Mouse (Mus musculus) right cerebral cortex, postnatal 14 days (tissue): ENCODE measurements around the gene Mycn.

Source experiments
- DNase-seq: peaks from one replicate; pipeline ENCODE4 v3.0.0; 2022

The Mycn gene

DNA sequence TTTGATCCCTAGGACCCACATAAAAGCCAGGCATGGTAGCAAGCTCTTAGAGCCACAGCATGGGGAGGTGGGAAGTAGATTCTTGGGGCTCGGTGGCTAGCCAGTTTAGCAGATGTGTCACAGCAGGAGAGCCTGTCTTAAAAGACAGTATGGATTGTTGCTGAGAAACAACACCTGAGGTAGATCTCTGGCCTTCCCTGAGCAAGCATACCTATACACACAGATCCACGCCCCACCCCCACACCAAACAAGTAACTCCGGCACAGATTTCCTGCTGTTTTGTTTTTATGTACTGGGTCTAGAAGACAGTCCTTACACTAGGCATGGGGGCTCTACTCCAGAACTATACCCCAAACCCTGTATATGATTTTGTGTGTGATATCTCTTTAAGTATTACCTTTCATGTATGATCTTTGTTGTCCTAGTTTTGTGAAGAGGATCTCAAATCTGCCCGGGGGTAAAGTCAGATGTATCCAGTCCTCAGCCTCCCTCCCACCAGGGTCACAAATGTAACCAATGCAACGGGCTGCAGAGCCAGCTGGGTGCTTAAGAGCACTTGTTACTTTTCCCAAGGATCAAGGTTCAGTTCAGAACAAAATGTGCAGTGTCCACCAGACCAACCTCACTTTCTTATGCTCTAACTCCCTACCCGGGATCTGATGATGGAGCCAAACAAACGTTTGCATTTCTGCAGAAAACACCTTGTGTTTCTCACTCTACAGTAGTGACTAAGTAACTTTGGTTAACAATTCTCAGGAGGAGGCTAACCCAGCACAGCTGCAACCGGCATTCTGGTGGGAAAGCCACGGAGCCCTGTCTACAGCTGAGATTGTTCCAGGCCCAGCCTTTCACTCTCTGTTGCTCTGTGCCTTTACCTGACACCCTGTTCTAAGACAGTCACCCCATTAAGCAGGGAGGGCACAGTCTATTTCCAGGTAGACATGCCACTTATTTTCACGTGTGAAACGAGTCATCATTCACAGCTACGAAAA, 21.3 kb downstream of the Mycn start:
- no peak for DNase-seq

DNA sequence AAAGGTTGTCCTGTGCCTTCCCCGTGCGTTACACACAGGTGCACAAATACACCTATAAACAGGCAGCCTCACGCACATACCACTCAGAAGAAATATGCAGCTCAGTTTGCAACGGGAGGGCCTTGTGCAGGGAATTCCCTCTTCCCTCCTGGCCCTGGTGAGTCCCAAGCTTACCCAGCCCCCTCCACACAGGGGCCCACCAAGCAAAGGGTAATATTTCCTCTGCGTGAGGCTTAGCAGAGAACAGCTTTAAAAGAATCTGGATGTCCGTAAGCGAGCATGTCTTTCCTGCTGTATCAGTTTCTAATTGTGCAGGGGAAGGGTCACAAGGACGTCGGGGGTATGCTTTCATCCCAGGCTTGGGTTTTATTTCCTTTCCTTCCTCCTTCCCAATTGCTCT, 25.4 kb downstream of the Mycn start:
- DNase-seq = no peak

DNA sequence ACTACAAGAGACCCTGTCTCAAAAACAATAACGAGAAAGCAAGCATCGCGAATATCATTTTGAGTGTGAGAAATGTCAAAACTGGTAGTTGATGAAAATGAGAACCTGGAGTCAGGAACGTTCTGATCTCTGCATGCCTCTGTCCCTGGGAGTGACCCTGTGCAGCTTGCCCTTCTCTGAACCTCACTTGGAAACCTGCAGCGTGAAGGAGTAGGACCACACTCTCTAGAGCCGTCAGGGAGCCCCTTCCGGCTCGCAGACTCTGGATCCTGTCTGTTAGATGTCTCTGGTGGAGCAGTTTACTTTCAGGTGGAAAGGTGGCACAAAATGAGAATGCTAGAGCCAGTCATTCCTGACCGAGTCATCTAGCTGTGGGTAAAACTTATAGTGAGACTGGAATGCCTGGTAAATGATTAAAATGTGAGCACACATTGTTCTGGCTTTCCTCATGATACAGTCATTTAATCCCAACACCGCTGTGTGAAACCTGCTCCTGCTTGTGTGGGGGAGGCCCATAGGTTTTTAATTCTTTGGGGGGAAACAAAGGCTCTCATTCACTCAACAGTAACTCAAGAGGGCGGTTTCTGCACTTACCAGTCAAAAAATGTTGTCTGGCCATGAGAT, 31.2 kb downstream of the Mycn start:
- no peak for DNase-seq

DNA sequence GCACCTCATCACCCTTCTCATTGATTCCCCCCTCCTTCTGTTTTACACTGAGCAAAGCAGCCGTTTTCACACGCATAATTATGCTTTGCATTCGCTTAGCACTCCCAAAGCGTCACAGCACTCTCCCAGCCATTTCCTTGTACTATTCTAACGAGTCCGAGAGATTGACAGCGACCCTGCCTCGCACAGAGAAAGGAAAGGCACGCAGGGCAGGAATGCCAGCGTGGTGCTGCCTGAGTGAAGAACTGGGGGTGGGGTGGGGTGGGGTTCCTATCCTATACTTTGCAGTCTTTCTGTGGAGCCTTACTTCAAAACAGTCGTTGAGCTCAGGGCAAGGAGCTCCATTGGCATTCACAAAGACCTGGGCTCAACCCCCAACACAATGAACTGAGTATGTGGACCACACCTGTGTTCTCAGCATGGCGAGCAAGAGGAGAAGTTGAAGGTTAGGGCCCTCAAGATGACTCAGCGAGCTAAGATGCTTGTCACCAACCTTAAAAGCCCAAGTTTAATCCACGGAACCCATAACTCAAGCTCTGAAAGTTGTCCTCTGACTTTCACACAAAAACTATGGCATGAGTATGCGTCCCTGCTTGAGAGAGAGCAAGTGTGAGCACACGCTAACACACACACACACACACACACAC, 32.0 kb downstream of the Mycn start:
- no peak for DNase-seq

DNA sequence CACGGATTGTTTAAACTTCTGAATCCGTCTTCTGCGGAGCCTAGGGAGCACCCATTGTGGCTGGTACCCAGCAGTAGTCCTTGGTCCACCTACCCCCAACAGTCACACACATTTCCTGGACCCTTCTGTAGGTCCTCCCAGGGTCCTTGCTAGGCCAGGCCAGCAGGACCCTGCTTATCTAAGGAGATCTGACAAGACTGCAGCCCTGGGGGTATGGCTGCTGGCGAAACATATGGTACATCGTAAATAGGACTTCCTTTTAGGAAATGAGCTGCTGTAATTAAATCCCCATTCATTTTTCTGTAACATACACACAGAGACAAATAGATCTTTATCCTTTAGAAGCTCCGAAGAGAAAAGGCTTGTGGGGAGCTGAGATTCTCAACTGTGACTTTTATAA, 34.9 kb downstream of the Mycn start:
- no peak for DNase-seq

DNA sequence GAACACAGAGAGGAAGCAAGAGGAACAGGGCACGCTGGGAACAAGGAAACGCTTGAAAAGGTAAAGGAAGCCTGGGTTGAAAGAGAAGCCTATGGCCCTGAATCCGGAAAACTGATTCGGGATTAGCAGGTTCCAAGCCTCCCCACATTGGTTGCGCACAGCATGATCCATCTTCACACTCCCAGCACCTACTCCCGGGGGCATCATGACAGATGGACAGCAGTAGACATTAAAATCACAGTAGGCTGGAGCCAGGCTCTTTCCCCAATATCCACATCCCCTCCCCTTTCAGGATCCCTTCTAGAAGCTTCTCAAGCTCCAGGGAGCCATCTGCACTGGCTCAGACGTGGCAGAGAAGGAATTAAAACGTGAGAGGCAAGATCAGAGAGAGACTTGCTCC, 35.4 kb downstream of the Mycn start:
- no peak for DNase-seq

DNA sequence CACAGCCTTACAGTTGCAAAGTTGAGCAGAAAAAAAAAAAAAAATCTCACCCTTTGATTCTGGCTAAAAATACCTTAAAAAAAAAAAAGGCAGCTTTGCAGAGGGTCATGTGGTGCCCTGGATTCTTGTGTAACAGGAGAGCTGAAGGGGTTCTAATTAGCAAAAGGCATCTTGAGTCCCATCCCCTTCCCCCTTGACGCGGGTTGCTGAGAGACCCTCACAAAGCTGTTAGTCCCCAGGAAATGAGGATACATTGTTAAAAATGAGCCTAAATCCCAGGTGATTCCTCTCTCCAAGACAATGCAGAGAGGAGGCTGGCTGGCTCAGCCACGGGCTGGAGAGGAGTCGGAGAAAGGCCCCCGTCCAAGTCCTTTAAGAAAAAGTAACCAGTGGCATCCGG, 36.6 kb downstream of the Mycn start:
- DNase-seq = no peak

DNA sequence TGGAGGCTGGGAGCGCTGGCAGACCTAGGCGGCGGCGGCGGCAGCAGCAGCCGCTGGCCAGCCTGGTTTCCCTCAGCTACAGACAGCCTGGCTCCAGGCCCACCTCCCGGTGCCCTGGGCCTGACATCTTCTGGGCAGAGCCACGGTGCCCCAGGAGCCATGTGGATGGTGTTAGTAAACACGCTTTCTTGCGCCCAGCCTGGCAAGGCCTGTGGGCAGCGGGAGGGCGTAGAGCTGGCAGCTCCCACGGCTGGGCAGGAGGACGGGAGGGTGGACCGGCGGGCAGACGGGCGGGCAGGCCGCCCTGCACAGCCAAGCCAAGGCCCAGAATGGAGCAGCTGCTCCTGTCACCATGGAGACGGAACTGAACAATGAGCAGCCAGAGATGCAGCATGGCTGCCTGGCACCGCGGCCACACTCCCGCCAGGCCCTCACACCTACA, 37.2 kb downstream of the Mycn start:
- DNase-seq = peak; percentile 68

DNA sequence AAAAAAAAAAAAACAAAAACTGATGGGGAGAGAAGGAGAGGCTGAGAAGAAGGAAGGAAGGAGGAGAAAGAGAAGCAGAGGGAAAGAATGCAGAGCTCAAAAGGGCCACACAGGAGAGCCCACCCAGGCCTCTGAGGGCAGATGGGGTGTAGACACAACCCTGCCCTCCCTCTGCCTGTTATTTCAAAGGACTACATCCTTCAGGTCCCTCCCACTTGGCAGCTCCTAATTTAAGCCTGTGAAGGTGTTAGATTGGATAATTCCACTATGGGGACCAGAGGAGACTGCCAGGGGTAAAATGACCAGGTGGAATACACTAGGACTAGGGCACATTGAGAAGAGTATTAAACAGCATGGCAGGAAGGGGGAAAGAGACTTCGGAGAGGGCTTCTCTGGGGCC, 37.6 kb downstream of the Mycn start:
- DNase-seq = no peak

DNA sequence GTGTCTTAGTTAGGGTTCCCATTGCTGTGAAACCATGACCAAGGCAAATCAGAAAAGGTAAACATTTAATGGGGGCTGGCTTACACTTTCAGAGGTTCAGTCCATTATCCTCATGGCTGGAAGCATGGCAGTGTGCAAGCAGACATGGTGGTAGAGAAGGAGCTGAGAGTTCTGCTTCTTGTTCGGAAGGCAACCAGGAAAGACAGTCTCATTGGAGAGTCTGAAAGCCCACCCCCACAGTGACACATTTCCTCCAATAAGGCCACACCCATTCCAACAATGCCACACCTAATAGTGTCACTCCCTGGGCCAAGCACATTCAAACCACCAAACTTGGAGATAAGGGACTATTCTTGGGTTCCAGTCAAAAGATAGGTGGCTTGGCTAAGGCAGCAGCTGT, 39.3 kb downstream of the Mycn start:
- no peak for DNase-seq

DNA sequence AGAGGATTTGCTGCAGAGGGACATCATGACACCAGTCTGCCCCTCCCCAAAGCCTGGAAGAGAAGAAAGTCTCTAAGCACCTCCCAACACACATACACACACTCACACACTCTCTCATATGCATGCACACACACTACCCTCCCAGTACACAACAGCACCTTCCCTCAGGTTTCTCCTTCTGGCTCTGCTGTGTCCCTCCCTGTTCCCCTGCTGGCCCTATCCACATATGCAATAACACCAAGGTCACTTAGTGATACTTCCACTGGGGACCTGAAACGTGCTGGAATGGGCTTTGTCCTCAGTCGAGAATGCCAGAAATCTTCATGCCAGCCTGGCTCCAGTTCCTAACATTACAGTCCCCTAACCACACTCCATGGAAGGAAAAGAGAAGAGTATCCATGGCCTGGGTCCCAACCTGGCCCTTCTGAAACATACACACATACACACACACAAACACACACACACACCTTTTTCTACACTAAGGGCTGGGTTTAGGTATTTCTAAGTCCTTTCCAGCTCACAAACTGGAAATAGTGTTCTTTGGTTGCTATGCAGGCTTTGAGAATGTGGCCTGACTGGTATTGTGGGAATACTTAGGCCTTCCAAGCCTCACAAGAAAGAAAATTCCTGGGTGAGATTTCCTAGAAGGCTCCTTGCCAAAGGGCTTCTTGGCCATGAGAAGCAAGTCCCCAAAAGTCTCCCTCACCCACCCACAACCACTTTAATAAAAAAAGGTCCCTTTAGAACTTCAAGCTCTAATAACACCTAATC, 43.2 kb downstream of the Mycn start:
- DNase-seq = no peak

DNA sequence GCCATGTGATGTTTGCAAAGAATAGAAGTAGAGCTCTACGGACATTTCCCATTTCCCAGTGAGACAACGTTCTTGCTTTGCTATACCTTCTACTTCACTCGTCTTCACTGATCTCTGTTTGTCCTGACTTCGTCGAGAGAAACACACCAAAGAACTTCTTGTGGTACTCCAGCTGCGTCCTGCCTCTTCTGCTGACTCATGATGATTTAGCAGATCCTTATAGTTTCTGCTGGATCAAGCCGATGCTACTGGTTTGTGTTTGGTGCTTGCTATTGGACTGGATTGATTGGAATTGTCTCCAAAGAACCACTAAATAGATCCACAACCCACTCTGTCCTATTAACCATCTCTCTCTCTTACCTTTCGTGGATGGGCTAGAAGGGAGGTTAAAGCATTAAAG, 47.7 kb downstream of the Mycn start:
- no peak for DNase-seq

DNA sequence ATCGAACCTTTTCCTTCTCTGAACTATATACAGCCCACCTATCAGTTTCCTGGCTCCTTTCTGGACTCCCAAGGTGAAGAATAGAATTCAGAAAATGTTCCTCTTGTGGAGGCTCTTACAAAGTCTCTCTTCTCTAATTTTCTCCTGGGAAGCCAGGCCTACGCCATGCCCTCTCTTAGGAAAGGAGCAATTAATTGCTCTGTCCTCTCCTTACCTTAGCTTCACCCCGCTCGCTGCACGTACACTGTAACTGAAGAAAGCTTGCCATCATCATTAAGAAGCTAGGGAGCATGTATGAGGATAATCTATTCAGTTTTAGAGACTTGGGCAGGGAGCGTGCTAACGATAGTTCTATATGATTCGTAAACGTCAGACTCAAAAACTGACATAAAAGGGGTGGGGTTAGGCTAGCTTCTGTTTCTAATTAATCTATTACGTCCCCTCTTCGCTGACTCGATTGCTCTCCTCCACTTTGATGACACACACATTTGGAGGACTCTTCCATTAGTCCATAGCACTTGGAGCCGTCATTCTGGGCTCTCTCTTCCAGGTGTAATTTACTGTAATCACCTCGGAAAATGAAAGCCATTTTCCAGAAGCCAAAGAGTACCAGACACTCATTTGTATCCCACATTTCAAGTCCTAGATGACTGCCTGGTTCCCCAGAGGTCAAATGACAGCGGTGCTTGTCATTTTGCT, 55.4 kb downstream of the Mycn start:
- DNase-seq = no peak
